Mouse (Mus musculus) left cerebral cortex, postnatal 25 days (tissue): Measurements from ENCODE around the gene 2200002J24Rik. TPM values are rescaled to one million over a fixed set of nuclear protein-coding genes. Genes with fewer than 3 reads are reported as not detected.
A peak's percentile ranks its signal among the peaks of the same experiment; 100 is the strongest.
"Not testable (repeated sequence)": the region's sequence is repeated elsewhere in the genome, so short reads cannot be mapped to it uniquely, and the experiment has no call there.

Experiments
- DNase-seq, 2 experiments: peaks; one replicate each; pipeline ENCODE4 v3.0.0; 2022; ENCODE audit warnings: low spot score in 2 of 2, mixed read lengths in 1 of 2
- intact Hi-C: fragments of 180-260 bp; cut with DNase I; formaldehyde crosslinking; loops from one replicate; pipeline ENCODE4 v1.15.1; 2025
- total RNA-seq, 2 experiments: library from RNA; stranded (reverse); gene quantifications; 2 replicates each; pipeline ENCODE4 v1.2.3; 2021

The 2200002J24Rik gene
- total RNA-seq, 2 experiments from 2014 or later = not detected

DNA sequence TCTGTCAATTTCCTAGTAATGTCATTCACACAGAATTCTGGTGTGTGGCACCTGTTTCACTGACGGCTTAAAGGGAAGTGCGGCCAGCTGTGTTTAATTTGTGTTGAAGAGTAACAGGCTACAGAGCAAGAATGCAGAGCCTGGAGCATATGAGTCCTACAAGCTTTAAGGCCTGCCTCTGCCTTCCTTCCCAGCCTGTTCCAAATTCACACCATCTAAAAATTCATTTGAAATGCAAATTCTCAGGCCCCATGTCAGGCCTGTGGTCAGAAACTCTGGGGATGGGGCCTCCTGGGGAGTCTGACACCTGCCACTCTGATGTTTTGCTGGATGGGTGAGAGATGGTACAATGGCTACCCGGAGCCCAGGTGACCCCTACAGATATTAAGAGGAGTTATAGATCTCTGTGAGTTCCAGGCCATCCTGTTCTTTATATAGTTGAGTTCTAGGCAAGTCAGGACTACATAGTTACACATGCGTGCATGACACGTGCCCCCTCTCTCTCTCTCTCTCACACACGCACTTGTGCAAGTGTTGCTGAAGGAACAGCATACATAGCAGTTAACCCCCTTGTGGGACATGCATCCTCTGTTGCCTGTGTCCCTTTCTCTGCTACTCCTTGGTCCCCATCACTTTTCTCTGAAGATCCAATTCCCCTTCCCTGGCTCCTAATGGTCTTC, 24.7 kb downstream of the 2200002J24Rik start:
- intact Hi-C loops = no loop called here
- no peak for DNase-seq

DNA sequence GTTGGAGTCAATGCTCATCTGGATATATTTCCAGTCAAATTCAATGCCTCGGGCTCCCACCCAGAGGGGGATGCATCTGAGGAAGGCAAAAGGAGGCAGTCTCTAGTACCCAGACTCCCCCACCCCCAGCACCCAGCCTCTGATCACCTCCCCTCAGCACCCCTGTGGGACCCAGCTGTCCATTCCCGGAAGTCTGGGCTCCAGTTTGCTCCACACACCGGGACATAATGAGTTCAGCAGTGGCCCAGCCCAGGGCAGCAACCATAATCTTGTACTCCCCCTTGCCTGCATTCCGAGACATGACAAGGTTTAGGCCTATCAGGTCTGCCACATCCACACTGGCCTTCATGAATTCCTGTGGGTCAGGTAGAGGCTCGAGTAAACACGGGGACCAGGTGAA, 29.5 kb downstream of the 2200002J24Rik start:
- no peak for DNase-seq
- intact Hi-C loops = loop anchor here (2.0 kb wide), 3 partner anchors 63 to 139 kb away; partner anchors contain the start of genes Haus5 and Kmt2b

DNA sequence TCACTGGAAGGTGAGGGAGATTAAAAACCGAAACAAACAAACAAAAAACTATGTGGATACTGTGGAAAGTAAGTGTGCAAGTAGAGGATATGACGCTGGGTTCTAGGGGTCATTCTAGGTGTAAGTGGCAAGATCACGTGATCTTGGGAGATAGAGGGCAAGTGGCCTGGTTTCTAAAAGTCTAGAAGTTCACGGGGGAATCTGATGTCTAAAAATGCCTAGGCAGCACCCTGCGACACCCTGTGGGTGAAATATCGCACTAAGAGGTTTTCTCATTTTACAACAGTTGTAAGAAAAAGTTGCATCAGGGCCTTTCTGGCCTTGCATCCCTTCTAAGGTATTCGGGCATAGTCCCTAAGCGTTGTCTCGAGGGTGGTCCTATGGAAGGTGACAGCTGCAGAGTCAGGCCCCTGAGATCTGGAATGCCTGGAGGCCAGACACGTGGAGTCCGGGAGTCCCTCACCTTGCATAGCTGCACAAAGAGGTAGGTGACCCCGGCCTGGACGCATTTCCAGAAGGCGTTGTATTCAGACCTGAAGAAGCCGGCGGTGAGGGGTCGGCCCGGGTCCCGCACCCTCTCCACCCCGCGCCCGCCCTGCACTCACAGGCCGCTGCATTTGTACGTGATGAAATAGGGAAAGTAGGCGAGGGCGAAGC, 30.1 kb downstream of the 2200002J24Rik start:
- no peak for DNase-seq
- intact Hi-C loops = loop anchor here (2.0 kb wide), 3 partner anchors 64 to 140 kb away; partner anchors contain the start of genes Haus5 and Kmt2b

DNA sequence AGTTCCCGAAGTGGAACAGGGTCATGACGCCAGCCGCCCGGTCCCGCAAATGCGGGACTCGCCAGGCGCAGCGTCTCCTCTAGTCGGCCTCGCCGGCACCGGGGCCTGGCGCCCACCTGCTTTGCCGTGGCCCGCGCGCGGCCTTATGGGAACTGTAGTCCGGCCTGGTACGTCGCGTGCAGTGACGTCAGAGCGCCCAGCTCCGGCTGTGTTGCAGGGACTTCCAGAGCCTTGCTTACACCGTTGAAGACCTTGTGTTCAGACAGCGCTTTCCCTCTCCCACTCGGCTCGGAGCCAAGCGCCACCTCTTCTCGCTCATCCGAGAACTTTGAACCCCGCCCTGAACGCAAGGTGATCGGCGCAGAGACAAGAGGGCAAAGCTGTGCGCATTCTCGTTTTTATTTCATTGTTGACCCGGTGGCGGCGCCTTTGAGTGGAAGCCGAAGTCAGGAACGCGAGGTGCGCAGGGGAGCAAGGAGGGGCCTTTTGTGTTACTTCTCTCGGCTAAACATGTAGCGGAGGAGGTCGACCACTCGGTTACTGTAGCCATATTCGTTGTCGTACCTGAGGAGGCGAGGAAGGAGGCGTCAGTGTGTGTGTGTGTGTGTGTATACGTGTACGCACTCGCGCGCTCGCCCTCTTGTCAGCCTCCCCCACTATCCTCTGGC, 30.8 kb downstream of the 2200002J24Rik start, which contains the start of gene Tmem147:
Gene Tmem147 (minus strand): TSS at position 145 of the 668 bp plus-strand sequence.
- intact Hi-C loops = loop anchor here (2.0 kb wide), 3 partner anchors 65 to 141 kb away; partner anchors contain the start of genes Haus5 and Kmt2b

DNA sequence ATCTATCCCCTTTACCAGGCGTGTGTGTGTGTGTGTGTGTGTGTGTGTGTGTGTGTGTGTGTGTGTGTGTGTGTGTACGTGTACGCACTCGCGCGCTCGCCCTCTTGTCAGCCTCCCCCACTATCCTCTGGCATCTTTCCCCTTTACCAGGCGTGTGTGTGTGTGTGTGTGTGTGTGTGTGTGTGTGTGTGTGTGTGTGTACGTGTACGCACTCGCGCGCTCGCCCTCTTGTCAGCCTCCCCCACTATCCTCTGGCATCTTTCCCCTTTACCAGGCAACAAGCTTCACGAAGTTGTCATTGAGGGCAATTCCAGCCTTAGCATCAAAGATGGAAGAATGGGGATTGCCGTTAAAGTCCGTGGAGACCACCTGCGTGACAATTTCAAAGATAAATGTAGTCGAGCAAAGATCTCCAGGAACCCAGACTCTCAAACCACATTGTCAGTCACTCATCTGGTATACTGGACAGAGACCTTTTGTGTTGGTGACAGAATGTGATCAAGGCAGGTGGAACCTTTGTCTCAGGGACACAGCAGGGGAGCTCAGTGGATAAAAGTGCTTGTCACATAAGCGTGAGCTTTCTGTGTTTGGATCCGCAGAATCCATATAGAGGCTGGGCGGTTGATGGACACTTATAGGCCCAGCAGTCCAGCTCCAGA, 31.5 kb downstream of the 2200002J24Rik start:
- intact Hi-C loops = not testable (repeated sequence)
- peak in 1 of 2 experiments; percentile 28 for DNase-seq

More for the DNA sequence above, 30.8 kb downstream of the 2200002J24Rik start, which contains the start of gene Tmem147:
- DNase-seq = peak; percentile 97 to 98

DNA sequence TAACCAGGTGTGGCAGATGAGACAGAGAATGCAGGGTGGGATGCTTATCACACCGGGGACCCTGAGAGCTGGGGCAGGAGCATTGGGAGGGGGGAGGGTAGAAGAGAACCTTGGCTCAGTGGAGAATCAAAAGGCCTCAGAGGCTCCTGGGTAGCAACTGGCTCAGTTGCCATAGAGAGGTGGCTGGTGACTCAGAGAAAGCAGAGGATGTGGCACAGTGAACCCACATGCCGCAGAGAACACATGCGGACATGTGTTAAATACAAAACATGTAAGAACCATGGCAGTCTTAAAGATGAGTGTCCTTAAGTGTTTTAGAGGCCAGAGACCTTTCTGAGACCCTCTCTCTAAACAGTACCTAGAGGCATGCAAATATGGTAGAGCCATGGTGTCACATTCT, 37.5 kb downstream of the 2200002J24Rik start:
- peak in 1 of 2 experiments; percentile 24 for DNase-seq
- intact Hi-C loops = no loop called here

DNA sequence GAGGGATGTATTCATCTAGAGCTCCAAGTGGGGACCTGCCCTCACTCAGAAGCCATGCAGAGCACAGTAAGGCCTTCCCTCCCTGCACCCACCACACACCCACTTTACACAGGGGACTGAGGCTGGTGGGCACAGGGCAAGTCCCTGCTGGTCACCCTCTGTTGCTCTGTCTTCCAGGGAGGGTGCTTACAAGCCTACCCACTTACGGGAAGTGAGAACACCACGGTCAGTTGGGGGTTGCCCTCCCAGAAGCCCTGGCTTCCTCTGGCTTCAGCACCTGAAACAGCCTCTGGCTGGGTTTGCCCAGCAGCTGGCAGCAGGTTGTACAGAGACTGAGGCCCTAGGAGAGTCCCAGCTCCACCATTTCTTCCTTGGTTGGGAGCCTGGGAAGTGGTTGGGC, 43.8 kb downstream of the 2200002J24Rik start:
- intact Hi-C loops = not testable (repeated sequence)

DNA sequence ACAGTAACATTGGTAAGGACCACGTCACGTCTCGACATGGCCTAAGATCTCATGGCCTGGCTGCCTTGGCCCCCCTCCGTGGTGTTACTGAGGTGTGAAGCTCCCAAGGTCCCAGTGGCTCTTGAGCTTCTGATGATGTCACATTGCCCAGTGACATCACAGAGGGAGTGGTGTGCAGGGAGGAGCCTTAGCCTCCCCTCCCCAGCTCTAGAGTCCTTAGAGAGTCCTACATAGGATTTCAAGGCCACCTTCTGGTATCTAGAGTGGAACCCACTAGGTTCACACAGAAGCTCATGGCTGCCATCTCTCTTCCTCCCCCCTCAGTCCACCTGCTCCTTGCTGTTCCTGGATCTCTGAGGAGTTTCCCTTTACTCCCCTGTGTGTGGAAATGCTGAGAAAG, 44.9 kb downstream of the 2200002J24Rik start, which contains the start of gene Gapdhs:
Gene Gapdhs (minus strand): TSS at position 65 of the 400 bp plus-strand sequence.
- intact Hi-C loops, DNase-seq: not testable (repeated sequence)

More for the DNA sequence above, 43.8 kb downstream of the 2200002J24Rik start:
- not testable (repeated sequence) for DNase-seq

DNA sequence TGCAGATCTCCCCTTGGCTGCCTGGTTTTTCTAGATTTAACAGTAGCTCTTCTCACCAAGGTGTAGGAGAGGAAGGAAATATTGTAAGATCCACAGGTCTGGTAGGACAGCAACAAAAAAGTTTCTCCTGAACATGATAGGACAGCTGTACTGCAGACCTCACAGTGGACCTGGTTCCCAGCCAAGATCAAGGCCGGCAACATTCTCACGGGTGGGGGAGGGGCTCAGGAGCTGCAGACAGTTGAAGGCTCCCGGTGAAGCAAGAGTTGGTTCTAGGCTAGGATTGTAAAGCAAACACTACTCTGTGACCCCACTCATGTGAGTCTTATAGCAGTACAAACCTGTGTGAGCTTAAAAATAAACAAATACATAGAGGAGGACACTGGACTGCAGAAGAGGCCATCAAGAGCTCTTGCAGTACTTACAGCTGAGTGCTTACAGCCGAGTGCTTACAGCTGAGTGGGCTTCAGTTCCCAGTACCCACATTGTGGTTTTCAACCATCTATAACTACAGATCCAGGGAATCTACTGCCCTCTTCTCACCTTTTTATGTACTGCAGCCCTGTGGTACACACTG, 45.4 kb downstream of the 2200002J24Rik start:
- no peak for DNase-seq

DNA sequence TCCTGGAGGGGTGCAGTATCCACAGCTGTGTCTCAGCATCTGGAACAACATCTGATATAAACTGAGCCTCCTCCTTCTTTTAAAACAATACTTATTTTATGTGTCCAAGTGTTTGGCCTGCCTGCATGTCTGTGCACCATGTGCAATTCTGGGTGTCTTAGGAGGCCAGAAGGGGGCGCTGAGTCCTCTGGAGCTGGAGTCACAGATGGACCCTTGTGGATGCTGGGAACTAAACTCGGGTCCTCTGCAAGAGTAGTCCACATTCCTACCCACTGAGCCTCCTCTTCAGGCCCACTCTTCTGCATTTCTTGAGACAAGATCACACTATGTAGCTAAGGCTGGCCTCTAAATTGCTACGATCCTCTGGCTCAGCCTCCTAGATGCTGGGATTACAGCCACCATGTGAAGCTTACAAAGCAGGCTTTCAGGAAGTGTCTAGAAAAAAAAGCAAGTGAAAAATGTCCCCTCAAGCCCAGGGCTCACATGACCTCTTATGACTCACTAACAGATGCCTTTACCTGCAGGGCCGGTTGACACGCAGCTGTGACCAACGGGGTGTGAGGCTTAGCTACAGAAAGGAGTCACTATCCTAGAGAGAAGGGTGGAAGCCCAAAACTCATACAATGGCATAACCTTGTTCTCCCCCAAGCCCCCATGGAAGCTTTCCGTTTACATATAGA, 48.9 kb downstream of the 2200002J24Rik start:
- intact Hi-C loops = no loop called here
- no peak for DNase-seq

More for the DNA sequence above, 45.4 kb downstream of the 2200002J24Rik start:
- intact Hi-C loops = no loop called here

Other genes with a start within 250 kb of the 2200002J24Rik start
- gene Kirrel2, start 241.2 kb upstream of the 2200002J24Rik start, total RNA-seq = 10 to 100 TPM; 11.4 to 11.7 TPM
- 1 to 10 TPM in 1 of 2 experiments, under 1 TPM in 1; 0.78 to 1.5 TPM for gene Nphs1, start 240.6 kb upstream of the 2200002J24Rik start, total RNA-seq
- not detected for gene Prodh2, start 205.3 kb upstream of the 2200002J24Rik start, total RNA-seq
- 100 to 1,000 TPM; 190 to 213 TPM for gene Arhgap33, start 163.9 kb upstream of the 2200002J24Rik start, total RNA-seq
- gene Hspb6, start 146.7 kb upstream of the 2200002J24Rik start, total RNA-seq = 1 to 10 TPM; 5.1 to 6.4 TPM
- gene Proser3, start 146.6 kb upstream of the 2200002J24Rik start, total RNA-seq = 1 to 10 TPM; 5.2 to 5.5 TPM
- gene Lin37, start 139.1 kb upstream of the 2200002J24Rik start, total RNA-seq = 10 to 100 TPM; 45.5 to 47.8 TPM
- gene U2af1l4, start 135.6 kb upstream of the 2200002J24Rik start, total RNA-seq = 10 to 100 TPM; 57.2 to 69.2 TPM
- gene Gm49396, start 135.6 kb upstream of the 2200002J24Rik start, total RNA-seq = 1 to 10 TPM; 5.7 TPM
- 10 to 100 TPM; 82.7 to 90.1 TPM for gene Psenen, start 135.3 kb upstream of the 2200002J24Rik start, total RNA-seq
- gene Igflr1, start 133.5 kb upstream of the 2200002J24Rik start, total RNA-seq = 1 to 10 TPM; 2.8 to 3.5 TPM
- gene Kmt2b, start 110.2 kb upstream of the 2200002J24Rik start, total RNA-seq = 10 to 100 TPM; 46.4 to 50.4 TPM
- not detected for gene Zbtb32, start 100.0 kb upstream of the 2200002J24Rik start, total RNA-seq
- gene Upk1a, start 86.1 kb upstream of the 2200002J24Rik start, total RNA-seq = under 1 TPM; 0.23 to 0.50 TPM
- gene Cox6b1, start 72.8 kb upstream of the 2200002J24Rik start, total RNA-seq = 100 to 1,000 TPM; 721 to 744 TPM
- gene Etv2, start 63.1 kb upstream of the 2200002J24Rik start, total RNA-seq = not detected
- 10 to 100 TPM; 66.8 to 70.8 TPM for gene Rbm42, start 48.6 kb upstream of the 2200002J24Rik start, total RNA-seq
- 1 to 10 TPM; 3.5 to 6.4 TPM for gene Haus5, start 33.9 kb upstream of the 2200002J24Rik start, total RNA-seq
- not detected for gene Pmis2, start 27.3 kb upstream of the 2200002J24Rik start, total RNA-seq
- 1 to 10 TPM in 1 of 2 experiments, under 1 TPM in 1; 0.60 to 1.2 TPM for gene Atp4a, start 13.3 kb downstream of the 2200002J24Rik start, total RNA-seq
- gene Tmem147, start 30.6 kb downstream of the 2200002J24Rik start, total RNA-seq = 100 to 1,000 TPM; 119 to 130 TPM
- not detected for gene Gapdhs, start 44.8 kb downstream of the 2200002J24Rik start, total RNA-seq
- gene Sbsn, start 52.5 kb downstream of the 2200002J24Rik start, total RNA-seq = 1 to 10 TPM; 5.7 to 7.0 TPM
- gene Dmkn, start 64.8 kb downstream of the 2200002J24Rik start, total RNA-seq = 1 to 10 TPM; 4.0 to 5.0 TPM
- not detected for gene Krtdap, start 89.0 kb downstream of the 2200002J24Rik start, total RNA-seq
- not detected for gene Ffar2, start 124.8 kb downstream of the 2200002J24Rik start, total RNA-seq
- gene Ffar3, start 157.3 kb downstream of the 2200002J24Rik start, total RNA-seq = not detected
- not detected for gene Ffar1, start 162.6 kb downstream of the 2200002J24Rik start, total RNA-seq
- not detected for gene Cd22, start 181.4 kb downstream of the 2200002J24Rik start, total RNA-seq
- gene Mag, start 215.9 kb downstream of the 2200002J24Rik start, total RNA-seq = 100 to 1,000 TPM; 152 to 176 TPM
- gene Hamp2, start 225.8 kb downstream of the 2200002J24Rik start, total RNA-seq = not detected
- gene Hamp, start 245.1 kb downstream of the 2200002J24Rik start, total RNA-seq = not detected